8 mouse cellular contexts compared by ENCODE assay signal in genomic region chr12:104845707-104846106, GRCm38 (mm10). TPM values are rescaled to one million over a fixed set of nuclear protein-coding genes. Genes with fewer than 3 reads are reported as not detected.
DNase-seq lines count a peak whose midpoint lies in the region; ATAC-seq and TF ChIP-seq lines count a peak whose summit lies in the region.

No protein-coding gene starts in this region.

- no peak overlapping the region for H3K9ac ChIP-seq in forebrain, embryonic 13.5 days
- H3K9ac ChIP-seq in intestine, embryonic 14.5 days (ENCODE audit: low read length) = no peak overlapping the region; the same call in 1 of the 2 replicates
- H3K9ac ChIP-seq in liver, embryonic 13.5 days = no peak overlapping the region

- DNase-seq in intestine, embryonic 14.5 days (ENCODE audit: low spot score) = peak; percentile 72
- no peak for DNase-seq in liver, embryonic 13.5 days
- no peak for DNase-seq in thymus, postnatal 0 days (ENCODE audit: low spot score)
- no peak for DNase-seq in thymus, postnatal 25 days
- no peak for DNase-seq in cerebellum, adult 8-10 months

- no peaks in the 10 kb centered on the region for H3K9me3 ChIP-seq in forebrain, embryonic 13.5 days (replicated peaks)
- H3K9me3 ChIP-seq in intestine, embryonic 14.5 days (ENCODE audit: control insufficient read depth, low read length) = no peaks in the 10 kb centered on the region
- H3K9me3 ChIP-seq in liver, embryonic 13.5 days (replicated peaks) = no peaks in the 10 kb centered on the region

- no peaks in the 10 kb centered on the region for H3K27me3 ChIP-seq in forebrain, embryonic 13.5 days
- no peaks in the 10 kb centered on the region for H3K27me3 ChIP-seq in intestine, embryonic 14.5 days (replicated peaks; ENCODE audit: control insufficient read depth, insufficient read depth, low read length)
- peaks cover 8% of the 10 kb centered on the region; the same call in 1 of the 2 replicates for H3K27me3 ChIP-seq in liver, embryonic 13.5 days
- H3K27me3 ChIP-seq in small intestine, adult 2 months (ENCODE audit: control insufficient read depth, insufficient read depth, low read length) = no peaks in the 10 kb centered on the region

- ATAC-seq in common myeloid progenitor, adult 5-6 weeks (replicated peaks; ENCODE audit: low read depth, poor library complexity, severe bottlenecking) = peak; percentile 34
- ATAC-seq in forebrain, embryonic 13.5 days = no peak
- ATAC-seq in intestine, embryonic 14.5 days (replicated peaks; ENCODE audit: low FRiP score, low TSS enrichment, low read depth) = peak; percentile 74
- ATAC-seq in liver, embryonic 13.5 days (ENCODE audit: low read depth) = peak; percentile 58; the same call in 1 of the 2 replicates

- H3K27ac ChIP-seq in forebrain, embryonic 13.5 days = no peak overlapping the region
- no peak overlapping the region for H3K27ac ChIP-seq in intestine, embryonic 14.5 days (ENCODE audit: low read depth)
- H3K27ac ChIP-seq in liver, embryonic 13.5 days = no peak overlapping the region
- H3K27ac ChIP-seq in small intestine, adult 2 months (ENCODE audit: insufficient read depth, low read depth, low read length) = peak overlapping the region; percentile 39; the same call in 1 of the 2 replicates

- H3K4me3 ChIP-seq in forebrain, embryonic 13.5 days = no peak overlapping the region
- H3K4me3 ChIP-seq in intestine, embryonic 14.5 days (ENCODE audit: low read depth, low read length) = peak overlapping the region; percentile 2; the same call in 1 of the 2 replicates
- H3K4me3 ChIP-seq in liver, embryonic 13.5 days (replicated peaks) = no peak overlapping the region; the same call in 1 of the 2 replicates
- H3K4me3 ChIP-seq in small intestine, adult 2 months (ENCODE audit: low read depth, low read length) = peak overlapping the region; percentile 61

- WGBS in forebrain, embryonic 13.5 days = 5% methylated on average over 11 of the region's 11 CpGs
- WGBS in intestine, embryonic 14.5 days = 2% methylated on average over 11 of the region's 11 CpGs
- WGBS in liver, embryonic 13.5 days (ENCODE audit: insufficient replicate concordance) = 6% methylated on average over 11 of the region's 11 CpGs
- WGBS in small intestine, adult 2 months = 1% methylated on average over 11 of the region's 11 CpGs

- TF ChIP-seq CTCF in small intestine, adult 2 months (IDR thresholded peaks at IDR 0.05; ENCODE audit: extremely low read depth, insufficient read length, insufficient replicate concordance, low read depth, low read length) = no peak

- peaks cover 13% of the 10 kb centered on the region for H3K4me1 ChIP-seq in forebrain, embryonic 13.5 days
- H3K4me1 ChIP-seq in intestine, embryonic 14.5 days (replicated peaks; ENCODE audit: control insufficient read depth, insufficient read depth, low read length) = peaks cover 5% of the 10 kb centered on the region; the same call in 1 of the 2 replicates
- H3K4me1 ChIP-seq in liver, embryonic 13.5 days (replicated peaks) = peaks cover 15% of the 10 kb centered on the region
- peaks cover 29% of the 10 kb centered on the region for H3K4me1 ChIP-seq in small intestine, adult 2 months (ENCODE audit: control insufficient read depth, insufficient read depth, insufficient read length, low read length)

- TF ChIP-seq POLR2A in small intestine, adult 2 months (IDR thresholded peaks at IDR 0.05; ENCODE audit: low read depth, low read length) = no peak

- H3K4me2 ChIP-seq in forebrain, embryonic 13.5 days = peak overlapping the region; percentile 46
- H3K4me2 ChIP-seq in intestine, embryonic 14.5 days (ENCODE audit: low read length) = peak overlapping the region; percentile 43
- peak overlapping the region; percentile 52 for H3K4me2 ChIP-seq in liver, embryonic 13.5 days

- no peaks in the 10 kb centered on the region for H3K36me3 ChIP-seq in forebrain, embryonic 13.5 days (ENCODE audit: poor library complexity, severe bottlenecking)
- no peaks in the 10 kb centered on the region for H3K36me3 ChIP-seq in intestine, embryonic 14.5 days (ENCODE audit: control insufficient read depth, insufficient read depth, low read length)
- no peaks in the 10 kb centered on the region for H3K36me3 ChIP-seq in liver, embryonic 13.5 days
- no peaks in the 10 kb centered on the region for H3K36me3 ChIP-seq in small intestine, adult 2 months (ENCODE audit: control insufficient read depth, insufficient read depth, low read length)

RNA-seq across cellular contexts. Expression of gene Clmn, which starts 19.2 kb away (rescaled TPM):
- under 0.01 and 4.8 TPM in 2 replicates for total RNA-seq in common myeloid progenitor, adult 5-6 weeks (2017)
- polyA plus RNA-seq in forebrain, embryonic 13.5 days (2015; fragmentation: Nextera tagmentation; extraction: Ambion mirVana) = 0.75 and 0.83 TPM in 2 replicates
- polyA plus RNA-seq in intestine, embryonic 14.5 days (2014; fragmentation: Nextera tagmentation; extraction: Ambion mirVana) = 3.4 and 4.0 TPM in 2 replicates
- polyA plus RNA-seq in liver, embryonic 13.5 days (2015; fragmentation: Nextera tagmentation; extraction: Ambion mirVana) = 0.17 and 0.24 TPM in 2 replicates
- 3.0 and 3.4 TPM in 2 replicates for polyA plus RNA-seq in small intestine, adult 2 months (2012; rRNA removed)
- 0.62 and 0.65 TPM in 2 replicates for polyA plus RNA-seq in thymus, postnatal 0 days (2015; fragmentation: Nextera tagmentation; extraction: Ambion mirVana)

Comparison
In these comparisons a context has a peak if more than half of its experiments do, and no peak if none do; other contexts are left out.
1. H3K4me3 ChIP-seq: peak in intestine, embryonic 14.5 days (single experiment) and small intestine, adult 2 months (single experiment); none in forebrain, embryonic 13.5 days (single experiment) and liver, embryonic 13.5 days (single experiment).
2. Peak in every context shown above with its lines, with median percentiles within 50 percentile points of each other: H3K4me2 ChIP-seq.